Mouse (Mus musculus) layer of hippocampus, postnatal 14 days (tissue): ENCODE measurements around the gene Syn2. TPM values are rescaled to one million over a fixed set of nuclear protein-coding genes. Genes with fewer than 3 reads are reported as not detected.

Experiments used
- DNase-seq, 2 experiments: peaks; one replicate each; pipeline ENCODE4 v3.0.0; 2021 to 2022; ENCODE audit warnings: low spot score in 2 of 2, mixed read lengths in 1 of 2
- total RNA-seq, 2 experiments: library from RNA; stranded (reverse); gene quantifications; 2 replicates each; pipeline ENCODE4 v1.2.3; 2021

Syn2 gene
- total RNA-seq, 2 experiments from 2014 or later: 650 to 669 TPM

GRCm38 (mm10) chr6:115286441-115286840 lies 151.7 kb downstream of the Syn2 start:
- no peak for DNase-seq

GRCm38 (mm10) chr6:115288223-115288622 lies 153.5 kb downstream of the Syn2 start:
- no peak for DNase-seq

DNA sequence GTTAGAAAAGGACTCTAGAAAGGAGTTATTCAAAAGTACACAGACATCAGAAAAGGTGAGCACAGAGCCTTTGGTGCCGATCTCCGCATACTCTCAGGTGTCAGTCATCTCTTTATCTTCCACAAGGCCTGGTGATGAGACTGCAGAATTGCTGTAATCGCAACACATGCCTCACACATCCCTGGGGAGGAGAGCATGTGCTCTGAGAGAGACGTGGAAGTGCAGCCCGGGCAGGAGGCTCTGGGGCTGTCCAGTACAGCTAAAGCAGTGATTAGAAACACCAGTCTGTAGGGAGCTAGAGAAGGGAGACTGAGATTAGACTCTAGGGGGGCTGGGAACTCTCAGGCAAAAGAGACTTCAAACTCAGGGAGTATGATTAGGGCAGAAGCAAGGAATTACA lies 155.9 kb downstream of the Syn2 start:
- DNase-seq: no peak

GRCm38 (mm10) chr6:115291068-115291467 lies 156.4 kb downstream of the Syn2 start:
- no peak for DNase-seq

GRCm38 (mm10) chr6:115291823-115292222 lies 157.1 kb downstream of the Syn2 start:
- DNase-seq: no peak

- DNase-seq: peak in 1 of 2 experiments; percentile 54
These were observed 157.9 kb downstream of the Syn2 start for GRCm38 (mm10) chr6:115292621-115293020.

- no peak for DNase-seq
These were observed 159.2 kb downstream of the Syn2 start for GRCm38 (mm10) chr6:115293877-115294276.

DNA sequence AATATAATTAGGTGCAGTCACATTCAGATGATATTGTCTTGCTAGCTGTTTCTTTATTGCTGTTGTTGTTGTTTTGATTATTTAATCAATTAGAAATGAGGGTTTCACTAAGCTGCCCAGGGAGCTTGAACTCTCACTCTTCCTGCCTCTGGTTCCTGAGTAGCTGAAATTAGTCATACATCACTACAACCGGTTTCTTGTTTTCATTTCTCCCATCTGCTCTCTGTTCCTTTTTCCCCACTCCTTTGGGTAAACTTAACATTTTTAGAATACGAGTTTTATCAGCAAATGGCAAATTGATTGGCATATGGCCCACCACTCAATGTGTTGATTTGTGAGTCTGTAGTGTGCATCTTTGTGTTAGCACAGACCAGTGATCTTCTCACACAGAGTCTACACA lies 172.4 kb downstream of the Syn2 start:
- DNase-seq: no peak

DNA sequence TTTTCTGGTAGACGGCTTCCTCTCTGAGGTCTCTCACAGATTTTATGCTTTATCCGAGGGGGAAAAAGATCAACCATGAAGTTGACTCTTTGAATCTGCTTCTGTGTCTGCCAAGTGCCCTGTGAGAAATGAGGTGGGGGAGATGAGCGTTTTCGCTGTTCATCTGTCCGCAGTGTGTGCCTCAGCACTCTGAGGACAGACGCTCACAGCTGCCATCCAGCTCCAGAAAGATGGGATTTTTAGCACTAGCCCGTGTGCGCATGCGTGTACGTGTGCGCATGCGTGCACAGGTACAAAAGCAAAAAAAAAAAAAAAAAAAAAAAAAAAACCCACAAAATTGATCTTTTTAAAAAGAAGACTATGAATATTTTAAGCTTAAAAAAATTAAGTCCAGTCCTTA lies 178.1 kb downstream of the Syn2 start:
- DNase-seq: no peak

DNA sequence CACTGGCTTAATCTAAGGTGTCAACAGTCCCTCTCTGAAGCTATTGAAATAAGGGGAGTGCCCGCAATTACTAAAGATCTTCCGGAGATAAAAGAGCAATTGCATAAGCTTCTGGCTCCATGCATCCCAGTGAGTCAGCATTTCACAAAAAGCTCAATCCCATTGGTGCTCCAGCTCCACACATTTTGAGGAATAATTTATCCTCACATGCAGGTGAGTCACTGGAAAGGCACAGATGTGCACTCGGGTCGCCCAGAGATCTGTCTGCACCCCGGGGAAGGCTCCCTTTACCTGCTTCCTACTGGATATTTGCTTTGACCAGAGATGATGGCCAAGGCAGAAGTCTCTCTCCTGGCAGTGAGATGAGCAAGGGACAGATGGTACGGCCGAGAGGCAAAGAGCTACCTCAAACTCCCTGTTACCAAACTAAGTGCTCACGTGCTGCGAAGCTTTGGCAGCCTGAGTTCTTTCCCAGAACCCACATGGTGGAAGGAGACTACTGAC lies 178.6 kb downstream of the Syn2 start:
- no peak for DNase-seq

GRCm38 (mm10) chr6:115313910-115314309 lies 179.2 kb downstream of the Syn2 start:
- DNase-seq: no peak

DNA sequence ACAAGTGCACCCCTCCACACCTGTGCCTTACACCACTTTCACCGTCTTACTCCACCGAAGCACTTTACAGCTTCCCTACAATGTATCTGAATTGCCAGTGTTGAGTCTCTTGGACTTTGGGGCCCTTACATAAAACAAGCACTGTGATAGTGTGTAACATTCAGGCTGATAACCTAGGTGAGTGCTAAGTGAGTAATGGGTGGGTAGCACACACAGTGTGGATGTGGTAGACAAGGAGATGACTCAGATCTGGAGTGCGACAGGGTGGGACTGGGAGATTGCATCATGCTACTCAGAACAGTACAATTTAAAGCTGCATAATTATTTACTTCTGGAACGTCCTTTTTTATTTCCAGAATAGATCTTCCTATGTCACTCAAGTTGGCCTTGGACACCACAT lies 181.1 kb downstream of the Syn2 start:
- DNase-seq: no peak

GRCm38 (mm10) chr6:115316811-115317221 lies 182.1 kb downstream of the Syn2 start:
- no peak for DNase-seq

- no peak for DNase-seq
These were observed 184.1 kb downstream of the Syn2 start for GRCm38 (mm10) chr6:115318811-115319210.

DNA sequence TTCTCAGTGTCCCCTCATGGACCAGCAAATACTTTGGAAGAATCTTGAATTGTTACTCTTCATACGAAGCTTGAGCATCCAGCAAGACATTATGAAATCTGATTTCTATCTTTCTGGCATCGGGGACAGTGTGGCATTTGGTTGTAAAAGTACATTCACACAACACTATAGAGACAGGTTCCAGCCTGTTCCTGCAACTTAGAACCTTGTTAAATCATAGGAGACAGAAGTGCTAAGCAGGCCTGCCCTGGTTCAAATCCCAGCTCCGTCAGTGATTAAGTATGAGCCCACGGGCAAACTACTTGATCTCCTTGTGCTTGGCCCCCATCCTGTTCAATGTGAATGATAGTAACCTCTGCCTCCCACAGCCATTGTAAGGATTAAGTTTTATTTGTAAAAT lies 185.0 kb downstream of the Syn2 start:
- DNase-seq: no peak

GRCm38 (mm10) chr6:115320927-115321714 lies 186.4 kb downstream of the Syn2 start:
- no peak for DNase-seq

GRCm38 (mm10) chr6:115321883-115322351 lies 187.2 kb downstream of the Syn2 start:
- no peak for DNase-seq

- no peak for DNase-seq
These were observed 188.3 kb downstream of the Syn2 start for GRCm38 (mm10) chr6:115322956-115323355.

- DNase-seq: no peak
These were observed 196.3 kb downstream of the Syn2 start for GRCm38 (mm10) chr6:115330964-115331363.
